Mouse (Mus musculus) activated CD4-positive, CD25-positive, alpha-beta regulatory T cell (primary cell): ENCODE measurements around the gene Serpinb6b. TPM values are rescaled to one million over a fixed set of nuclear protein-coding genes. Genes with fewer than 3 reads are reported as not detected.

ENCODE experiments used
- polyA plus RNA-seq, 2 experiments: library from polyadenylated mRNA; unstranded; fragments of 100-300 nt; shearing (Covaris generic); gene quantifications; one replicate each; pipeline ENCODE4 v1.2.1; 2017

Gene Serpinb6b
- 10 to 100 TPM; 15.8 to 20.9 TPM for polyA plus RNA-seq

GRCm38 (mm10) chr13:32964989-32965811, at the start of gene Serpinb6b:
Gene Serpinb6b (plus strand): TSS chr13:32965209.

DNA sequence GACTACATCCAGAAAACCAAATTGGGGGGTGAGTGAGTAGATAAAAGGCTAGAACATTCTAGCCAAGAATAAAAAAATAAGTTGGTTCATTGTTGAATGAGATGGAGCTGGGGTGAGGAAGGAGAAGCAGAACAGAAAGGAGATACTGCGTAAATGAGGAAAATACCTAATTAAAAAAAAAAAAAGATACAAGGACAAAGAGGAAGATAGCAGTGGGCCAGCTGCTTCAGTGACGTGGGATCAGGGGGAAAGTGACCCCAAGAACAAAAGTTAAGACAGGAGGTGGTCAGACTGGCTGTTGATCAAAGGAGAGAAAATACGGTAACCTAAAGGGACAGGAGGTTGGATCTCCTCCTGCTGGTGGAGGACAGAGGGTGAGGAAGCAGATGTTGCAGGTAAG, 37.9 kb downstream of the Serpinb6b start, which contains the start of gene Serpinb9:
Gene Serpinb9, plus strand, starts transcription at position 301 of the 400 bp plus-strand sequence.

DNA sequence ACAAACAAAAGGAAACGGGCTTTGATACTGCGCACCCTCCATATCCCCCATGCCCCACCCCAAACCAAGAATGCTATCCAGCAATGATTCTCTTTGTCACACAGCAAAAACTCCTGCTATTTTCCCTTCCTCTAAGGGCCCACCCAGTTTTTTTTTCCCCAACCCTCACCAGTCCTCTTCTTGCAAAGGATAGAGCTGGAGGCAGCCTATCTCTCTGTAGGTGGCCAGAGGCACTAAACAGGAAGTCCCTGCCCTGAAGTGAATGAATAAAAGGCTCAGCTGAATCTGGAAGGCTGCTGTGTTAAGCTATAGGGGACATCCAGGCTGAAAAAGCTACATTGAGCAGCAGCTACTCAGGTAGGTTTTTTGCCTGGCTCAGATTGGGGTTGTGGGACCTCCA, 62.2 kb downstream of the Serpinb6b start, which contains the start of gene Serpinb9b:
Gene Serpinb9b, plus strand, starts transcription at position 173 of the 400 bp plus-strand sequence.

Other genes starting within 250 kb of the Serpinb6b start
- under 1 TPM in 1 of 2 experiments, not detected in 1; 0.21 TPM for gene Mylk4, start 181.3 kb upstream of the Serpinb6b start, polyA plus RNA-seq
- gene Wrnip1, start 163.2 kb upstream of the Serpinb6b start, polyA plus RNA-seq = 10 to 100 TPM; 45.9 to 81.8 TPM
- gene D930007J09Rik, start 162.4 kb upstream of the Serpinb6b start, polyA plus RNA-seq = 1 to 10 TPM in 1 of 2 experiments, not detected in 1; 1.9 TPM
- gene Serpinb1a, start 114.0 kb upstream of the Serpinb6b start, polyA plus RNA-seq = 1 to 10 TPM; 3.1 to 6.0 TPM
- gene Serpinb1c, start 67.0 kb upstream of the Serpinb6b start, polyA plus RNA-seq = not detected
- 10 to 100 TPM; 19.9 TPM for gene Serpinb9, start 38.0 kb downstream of the Serpinb6b start, polyA plus RNA-seq
- gene Serpinb9b, start 62.2 kb downstream of the Serpinb6b start, polyA plus RNA-seq = not detected
- not detected for gene Serpinb1b, start 113.4 kb downstream of the Serpinb6b start, polyA plus RNA-seq
- gene Serpinb9c, start 194.5 kb downstream of the Serpinb6b start, polyA plus RNA-seq = not detected
- gene Serpinb9d, start 227.8 kb downstream of the Serpinb6b start, polyA plus RNA-seq = under 1 TPM in 1 of 2 experiments, not detected in 1; 0.21 TPM